Mouse (Mus musculus) ES-Bruce4 (cell line): ENCODE results near the gene Abca4. TPM values are rescaled to one million over a fixed set of nuclear protein-coding genes. Genes with fewer than 3 reads are reported as not detected.

Experiments used
- H3K27ac ChIP-seq: 2 replicates; pipeline ENCODE4 v1.5.1; 2012; ENCODE audit warnings: low read length, inconsistent platforms; ENCODE audit not compliant: insufficient read depth
- H3K27me3 ChIP-seq: 2 replicates; pipeline ENCODE4 v1.6.1; 2012; ENCODE audit warnings: mild to moderate bottlenecking, low read length, inconsistent platforms; ENCODE audit not compliant: control insufficient read depth, poor library complexity, insufficient read depth, severe bottlenecking
- H3K36me3 ChIP-seq: 2 replicates; pipeline ENCODE4 v1.6.1; 2012; ENCODE audit warnings: inconsistent platforms, mild to moderate bottlenecking, low read length, moderate library complexity; ENCODE audit not compliant: control insufficient read depth, poor library complexity, insufficient read depth, severe bottlenecking
- H3K4me1 ChIP-seq: one replicate; pipeline ENCODE4 v1.8.1; 2011; ENCODE audit warnings: low read length; ENCODE audit not compliant: control insufficient read depth, insufficient read depth
- H3K4me3 ChIP-seq: 2 replicates; pipeline ENCODE4 v1.5.1; 2011; ENCODE audit warnings: low read depth, mild to moderate bottlenecking, low read length
- H3K9ac ChIP-seq: 2 replicates; pipeline ENCODE4 v1.6.1; 2012; ENCODE audit warnings: low read depth, mild to moderate bottlenecking, inconsistent platforms; ENCODE audit not compliant: poor library complexity, severe bottlenecking
- H3K9me3 ChIP-seq: replicated peaks from 2 replicates; pipeline ENCODE4 v1.6.1; 2012; ENCODE audit warnings: mild to moderate bottlenecking, low read length, inconsistent platforms; ENCODE audit not compliant: control insufficient read depth, poor library complexity, insufficient read depth, severe bottlenecking
- CTCF ChIP-seq: IDR thresholded peaks from one replicate; pipeline ENCODE4 v1.8.1; 2011; ENCODE audit warnings: low read depth, low read length
- EP300 ChIP-seq: IDR thresholded peaks from 2 replicates; pipeline ENCODE4 v1.6.1; 2011; ENCODE audit warnings: low read depth, low read length; ENCODE audit not compliant: insufficient read depth
- POLR2A ChIP-seq: IDR thresholded peaks from one replicate; pipeline ENCODE4 v1.8.1; 2011; ENCODE audit warnings: low read length; ENCODE audit not compliant: insufficient read depth
- polyA plus RNA-seq: library from polyadenylated mRNA; stranded (reverse); fragments of >200 nt; gene quantifications from 2 replicates; pipeline ENCODE4 v1.2.4, GENCODE M21; 2011; ENCODE audit warnings: low read depth; ENCODE audit not compliant: missing spikeins, insufficient read depth, insufficient read length

Abca4 gene
- polyA plus RNA-seq, 1 experiment, result 0.81 TPM

GRCm38 (mm10) chr3:122142256-122142922, 98.1 kb downstream of the Abca4 start:
- no peak for TF ChIP-seq CTCF
- no peak for TF ChIP-seq POLR2A
- no peak for TF ChIP-seq EP300
- H3K9me3 ChIP-seq, result no peaks in the 10 kb centered on the region

GRCm38 (mm10) chr3:122143432-122143831, 99.2 kb downstream of the Abca4 start:
- H3K9me3 ChIP-seq, result no peaks in the 10 kb centered on the region
- no peaks in the 10 kb centered on the region for H3K27me3 ChIP-seq
- H3K36me3 ChIP-seq, result no peaks in the 10 kb centered on the region
- no peak overlapping the region for H3K9ac ChIP-seq
- no peak overlapping the region for H3K4me3 ChIP-seq
- H3K27ac ChIP-seq, result no peak overlapping the region
- TF ChIP-seq POLR2A (no peak), EP300 (no peak)
- H3K4me1 ChIP-seq, result peaks cover 2% of the 10 kb centered on the region

More at GRCm38 (mm10) chr3:122142256-122142922, 98.1 kb downstream of the Abca4 start:
- Histone ChIP-seq H3K27me3 (no peaks in the 10 kb centered on the region), H3K9ac (no peak overlapping the region), H3K36me3 (no peaks in the 10 kb centered on the region), H3K27ac (no peak overlapping the region), H3K4me1 (peaks cover 2% of the 10 kb centered on the region), H3K4me3 (no peak overlapping the region)

DNA sequence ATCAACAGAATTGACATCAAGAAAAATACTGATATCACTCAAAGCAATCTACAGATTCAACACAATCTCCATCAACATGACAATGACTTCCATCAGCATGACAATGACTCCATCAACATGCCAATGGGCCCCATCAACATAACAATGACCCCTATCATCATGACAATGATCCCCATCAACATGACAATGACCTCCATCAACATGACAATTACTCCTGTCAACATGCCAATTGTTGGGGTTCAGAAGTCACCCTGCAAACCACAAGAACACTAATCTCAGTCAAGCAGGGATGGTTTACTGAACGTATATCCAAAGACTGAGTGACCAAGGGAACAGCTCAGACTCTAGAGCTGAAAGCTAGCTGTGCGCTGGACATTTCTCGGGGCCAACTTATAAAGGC, 101.2 kb downstream of the Abca4 start:
- Histone ChIP-seq H3K4me1 (peaks cover 2% of the 10 kb centered on the region), H3K27ac (0 out of 2 replicates have a peak overlapping the region, but pooled peaks have one; percentile 59), H3K36me3 (no peaks in the 10 kb centered on the region), H3K9ac (no peak overlapping the region), H3K4me3 (no peak overlapping the region), H3K9me3 (no peaks in the 10 kb centered on the region), H3K27me3 (no peaks in the 10 kb centered on the region)
- TF ChIP-seq POLR2A (no peak), CTCF (no peak), EP300 (no peak)

GRCm38 (mm10) chr3:122150836-122151235, 106.6 kb downstream of the Abca4 start:
- Histone ChIP-seq H3K36me3 (no peaks in the 10 kb centered on the region), H3K9me3 (no peaks in the 10 kb centered on the region), H3K4me3 (no peak overlapping the region), H3K27me3 (no peaks in the 10 kb centered on the region), H3K9ac (no peak overlapping the region), H3K4me1 (peaks cover 3% of the 10 kb centered on the region), H3K27ac (no peak overlapping the region)
- no peak for TF ChIP-seq POLR2A
- TF ChIP-seq CTCF, result no peak
- TF ChIP-seq EP300, result no peak

- H3K9me3 ChIP-seq, result no peaks in the 10 kb centered on the region
- H3K27ac ChIP-seq, result no peak overlapping the region
- TF ChIP-seq POLR2A (no peak), CTCF (no peak), EP300 (no peak)
Observed at GRCm38 (mm10) chr3:122152431-122152830, 108.2 kb downstream of the Abca4 start.

GRCm38 (mm10) chr3:122154080-122154479, 109.8 kb downstream of the Abca4 start:
- Histone ChIP-seq H3K36me3 (no peaks in the 10 kb centered on the region), H3K27me3 (no peaks in the 10 kb centered on the region), H3K4me1 (peaks cover 2% of the 10 kb centered on the region), H3K27ac (no peak overlapping the region), H3K4me3 (no peak overlapping the region), H3K9me3 (no peaks in the 10 kb centered on the region), H3K9ac (no peak overlapping the region)
- TF ChIP-seq CTCF (no peak), POLR2A (no peak), EP300 (no peak)

More at GRCm38 (mm10) chr3:122152431-122152830, 108.2 kb downstream of the Abca4 start:
- H3K27me3 ChIP-seq, result no peaks in the 10 kb centered on the region
- no peak overlapping the region for H3K4me3 ChIP-seq
- no peaks in the 10 kb centered on the region for H3K36me3 ChIP-seq
- H3K9ac ChIP-seq, result no peak overlapping the region
- H3K4me1 ChIP-seq, result peaks cover 2% of the 10 kb centered on the region
